Mouse (Mus musculus) layer of hippocampus, postnatal 10 days (tissue): ENCODE results near the gene Tbc1d20. TPM values are rescaled to one million over a fixed set of nuclear protein-coding genes. Genes with fewer than 3 reads are reported as not detected.

Experiments used
- DNase-seq, 2 experiments: peaks; one replicate each; pipeline ENCODE4 v3.0.0; 2021; ENCODE audit warnings: low spot score in 2 of 2
- total RNA-seq, 2 experiments: library from RNA; stranded (reverse); gene quantifications; 2 replicates each; pipeline ENCODE4 v1.2.3; 2021

Tbc1d20 gene
- total RNA-seq, 2 experiments from 2014 or later: 47.6 to 52.3 TPM

- no peak for DNase-seq
Observed at GRCm38 (mm10) chr2:152326157-152326556, 32.5 kb downstream of the Tbc1d20 start.

DNA sequence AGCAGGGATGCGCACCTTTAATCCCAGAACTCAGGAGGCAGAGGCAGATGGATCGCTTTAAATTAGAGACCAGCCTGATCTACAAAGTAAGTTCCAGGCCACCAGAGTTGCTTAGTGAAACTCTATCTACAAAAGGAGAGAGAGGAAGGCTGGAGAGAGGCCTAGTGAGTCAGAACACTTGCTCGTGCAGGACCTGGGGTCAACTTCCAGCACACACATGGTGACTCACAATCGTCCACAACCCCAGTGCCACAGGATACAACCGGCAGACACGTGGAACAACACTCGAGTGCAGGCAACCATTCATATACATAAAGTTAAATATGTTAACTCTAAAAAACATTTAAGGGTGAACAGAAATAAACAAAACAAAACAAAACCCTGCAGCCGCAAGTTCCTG lies 33.0 kb downstream of the Tbc1d20 start:
- DNase-seq: no peak

DNA sequence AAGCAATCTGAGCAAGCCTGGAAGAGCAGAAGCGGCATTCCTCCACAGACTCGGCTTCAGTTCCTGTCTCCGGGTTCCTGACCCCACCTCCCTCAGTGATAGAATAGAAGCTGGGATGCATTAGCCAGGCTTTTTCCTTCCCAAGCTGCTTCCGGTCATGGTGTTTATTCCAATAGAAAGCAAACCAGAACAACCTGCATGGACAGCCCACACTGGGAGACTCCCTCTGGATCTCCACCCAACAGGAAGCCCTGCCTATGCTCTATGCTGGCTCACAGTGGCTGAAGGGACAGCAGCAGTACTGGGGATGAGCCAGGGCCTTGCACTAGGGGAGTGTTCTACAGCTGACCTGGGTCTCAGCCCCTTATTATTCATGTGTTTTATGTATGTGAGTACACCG lies 34.4 kb downstream of the Tbc1d20 start:
- no peak for DNase-seq

DNA sequence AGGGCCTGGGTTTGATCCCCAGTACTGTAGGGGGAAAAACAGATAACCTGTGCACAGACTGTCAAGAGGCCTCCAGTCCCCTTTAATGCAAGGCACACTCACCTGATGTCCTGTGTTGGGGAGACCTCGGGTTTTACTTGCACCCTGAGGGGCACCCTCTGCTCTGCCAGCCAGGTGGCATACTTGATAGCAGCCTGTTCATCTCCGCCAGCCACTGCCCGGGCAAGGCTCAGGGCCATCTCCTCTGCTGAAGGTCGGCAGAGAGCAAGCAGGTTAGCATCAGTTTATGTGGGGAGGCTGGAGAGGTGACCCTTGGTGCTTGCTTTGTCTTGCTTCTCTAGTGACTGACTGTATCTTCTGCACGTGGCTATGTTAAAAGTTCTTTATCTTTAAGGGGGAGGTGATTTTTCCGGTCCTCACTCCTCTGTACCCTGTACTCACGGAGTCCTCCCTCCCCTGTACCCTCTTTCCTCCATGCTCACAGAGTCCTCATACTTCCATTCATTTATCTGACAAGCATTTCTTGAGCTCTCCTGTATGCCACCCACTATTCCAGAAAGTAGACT lies 37.3 kb downstream of the Tbc1d20 start:
- no peak for DNase-seq

GRCm38 (mm10) chr2:152332101-152332825 lies 38.6 kb downstream of the Tbc1d20 start, which contains the start of gene Rbck1:
TSS of gene Rbck1 (minus strand) at chr2:152332653.
- peak; percentile 86 to 87 for DNase-seq

- DNase-seq: no peak
Observed at GRCm38 (mm10) chr2:152333345-152334006, 39.8 kb downstream of the Tbc1d20 start.

GRCm38 (mm10) chr2:152335289-152335820 lies 41.7 kb downstream of the Tbc1d20 start:
- DNase-seq: no peak

DNA sequence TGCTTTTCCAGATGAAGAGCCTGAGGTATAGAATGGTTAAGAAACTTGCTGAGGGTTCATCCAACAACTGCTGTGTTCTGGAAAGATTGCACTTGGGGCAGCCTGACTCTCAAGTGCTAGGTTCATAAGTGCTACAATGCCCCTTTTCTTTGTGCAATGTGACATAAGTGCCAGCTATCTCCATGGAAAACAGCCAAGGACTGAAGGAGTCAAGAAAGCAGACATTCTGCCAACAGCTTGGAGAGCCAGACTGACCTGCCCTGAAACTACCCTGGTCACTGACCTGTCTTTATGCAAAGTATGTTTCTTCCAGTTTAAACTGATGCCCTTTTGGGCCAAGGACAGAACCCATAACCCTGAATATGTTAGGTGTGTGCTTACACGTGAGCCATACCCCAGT lies 43.2 kb downstream of the Tbc1d20 start:
- no peak for DNase-seq

DNA sequence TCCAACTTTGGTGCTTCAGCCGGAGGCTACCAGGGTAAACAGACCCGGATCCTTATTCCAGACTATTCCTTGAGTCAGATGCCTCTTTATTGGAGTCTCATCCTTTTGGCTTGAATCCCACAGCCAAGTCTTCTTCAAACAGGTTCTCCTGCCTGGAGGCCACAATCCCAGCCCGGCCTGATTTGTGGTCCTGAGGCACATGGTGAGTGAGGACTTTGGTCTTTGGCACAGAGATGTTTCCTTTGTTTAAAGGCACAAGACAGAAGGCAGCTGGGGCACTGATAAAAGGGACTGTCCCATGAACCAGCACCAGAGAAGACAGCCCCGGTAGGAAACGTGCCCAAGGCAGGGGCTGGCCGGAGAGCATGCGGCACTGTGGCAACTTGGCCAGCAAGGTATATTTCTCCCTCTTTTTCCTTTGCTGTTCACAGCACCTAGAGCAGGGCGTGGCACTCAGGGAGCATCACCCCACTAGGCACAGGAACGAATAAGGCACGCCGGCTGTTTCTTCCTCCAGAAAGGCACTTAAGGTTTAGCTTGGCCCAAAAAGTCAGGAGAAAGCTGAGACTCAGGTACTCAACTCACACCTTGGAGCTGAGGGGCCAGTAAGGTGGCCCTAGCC lies 44.1 kb downstream of the Tbc1d20 start:
- DNase-seq: no peak

GRCm38 (mm10) chr2:152338319-152338718 lies 44.7 kb downstream of the Tbc1d20 start:
- DNase-seq: no peak

- no peak for DNase-seq
Observed at GRCm38 (mm10) chr2:152339631-152340179, 46.1 kb downstream of the Tbc1d20 start.

DNA sequence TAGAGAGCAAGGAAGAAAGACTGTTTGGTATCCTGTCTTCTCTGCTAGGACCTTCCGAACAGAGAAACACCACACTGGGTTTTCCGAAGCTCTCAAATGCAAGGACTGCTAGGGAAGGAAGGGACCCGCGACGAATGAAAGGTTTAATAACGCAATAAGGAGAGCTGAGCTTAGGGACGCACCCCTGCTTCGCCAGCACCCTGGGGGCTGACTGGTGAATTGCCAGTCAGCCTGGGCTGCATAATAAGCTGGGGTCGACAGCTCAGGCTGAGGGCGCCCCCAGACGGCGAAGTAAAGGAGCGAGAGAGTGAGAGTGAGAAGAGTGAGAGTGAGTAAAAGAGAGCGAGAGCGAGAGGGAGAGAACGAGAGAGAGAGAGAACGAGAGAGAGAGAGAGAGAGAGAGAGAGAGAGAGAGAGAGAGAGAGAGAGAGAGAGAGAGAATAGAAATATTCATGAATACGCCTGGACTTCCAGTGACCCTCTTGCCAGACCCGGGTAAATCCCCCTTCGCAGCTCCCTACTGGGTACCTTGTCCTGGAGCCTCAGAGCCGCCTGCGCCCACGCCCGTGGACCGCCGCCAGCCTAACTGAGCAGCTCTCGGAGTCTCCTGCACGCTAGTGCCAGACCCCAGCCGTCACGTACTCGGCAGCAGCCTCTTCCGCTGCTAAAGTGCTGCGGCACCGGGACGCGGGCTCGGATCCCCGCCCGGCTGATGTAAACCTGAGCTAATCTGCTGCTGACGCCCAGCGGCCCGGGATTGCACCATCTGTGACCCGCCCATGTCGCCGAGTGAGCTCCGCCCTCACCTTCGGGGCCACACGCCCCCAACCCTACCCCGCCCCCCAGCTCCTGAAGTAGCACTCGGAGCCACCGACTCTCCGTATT lies 49.9 kb downstream of the Tbc1d20 start, which contains the start of gene Trib3:
TSS of gene Trib3 (minus strand) at position 704 of the 885 bp plus-strand sequence.
- peak; percentile 76 to 83 for DNase-seq

- DNase-seq: no peak
Observed at GRCm38 (mm10) chr2:152344361-152344760, 50.7 kb downstream of the Tbc1d20 start.

GRCm38 (mm10) chr2:152344909-152345308 lies 51.3 kb downstream of the Tbc1d20 start:
- no peak for DNase-seq

GRCm38 (mm10) chr2:152345393-152345792 lies 51.8 kb downstream of the Tbc1d20 start:
- no peak for DNase-seq

DNA sequence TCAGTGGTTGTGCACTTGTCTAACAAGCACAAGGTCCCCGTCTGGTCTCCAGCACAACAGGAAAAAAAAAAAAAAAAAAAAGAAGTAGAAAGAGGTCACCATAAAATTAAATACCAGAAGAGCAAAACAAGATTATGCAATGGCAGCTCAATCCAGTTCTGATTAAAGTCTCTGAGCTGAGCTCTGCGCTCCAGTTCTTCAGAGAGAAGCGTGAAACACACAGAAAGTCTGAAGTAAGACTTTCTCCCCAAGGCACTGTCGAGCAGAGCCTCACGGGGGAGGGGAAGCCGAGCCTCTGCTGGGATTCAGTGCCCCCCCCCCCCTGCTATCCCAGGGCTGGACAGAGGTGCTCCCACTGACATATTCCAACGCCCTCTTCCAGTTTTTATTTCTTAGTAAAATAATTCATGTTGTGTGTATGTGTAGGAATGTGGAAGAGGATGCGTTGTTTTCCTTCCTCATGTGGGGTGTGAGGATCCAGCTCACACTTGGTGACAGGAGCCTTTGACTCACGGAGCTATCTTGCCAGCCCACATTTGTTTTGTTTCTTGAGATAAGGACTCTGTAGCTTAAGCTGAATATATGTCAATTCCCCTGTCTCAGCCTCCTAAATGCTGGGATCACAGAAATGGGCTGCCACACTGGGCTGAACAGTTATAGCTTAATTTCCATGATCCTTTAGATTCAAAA lies 53.3 kb downstream of the Tbc1d20 start:
- DNase-seq: no peak

DNA sequence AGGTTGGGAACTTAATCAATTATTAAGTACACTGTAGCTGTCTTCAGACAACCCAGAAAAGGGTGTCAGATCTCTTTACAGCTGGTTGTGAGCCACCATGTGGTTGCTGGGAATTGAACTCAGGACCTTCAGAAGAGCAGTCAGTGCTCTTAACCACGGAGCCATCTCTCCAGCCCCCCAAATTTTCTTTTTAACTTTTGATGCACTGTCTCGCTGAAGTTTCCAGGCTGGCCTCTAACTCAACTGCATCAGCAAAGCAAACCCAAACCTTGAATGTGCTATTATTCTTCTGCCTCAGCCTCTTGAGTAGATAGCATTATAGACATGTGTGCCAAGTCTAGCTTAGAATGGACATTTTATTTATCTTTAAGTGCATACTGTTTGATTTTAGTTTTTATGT lies 54.1 kb downstream of the Tbc1d20 start:
- no peak for DNase-seq

DNA sequence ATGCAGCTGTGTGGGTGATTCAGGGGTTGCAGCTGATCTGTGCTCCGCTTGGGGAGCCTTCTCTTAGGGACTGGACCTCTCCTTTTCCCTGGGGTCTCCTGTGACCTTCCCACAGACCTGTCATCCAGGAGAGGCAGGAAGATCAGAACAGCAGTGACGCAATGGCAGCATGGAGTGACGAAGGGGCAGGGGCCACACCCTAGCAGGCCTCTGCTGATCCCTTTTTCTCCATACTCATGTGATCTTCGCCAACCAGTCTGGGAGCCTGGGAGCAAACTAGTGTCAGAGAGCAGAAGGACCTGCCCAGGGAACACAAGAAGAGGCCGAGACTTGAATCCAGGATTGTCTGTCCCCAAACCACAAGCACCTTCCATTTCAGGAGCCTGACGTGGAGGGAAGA lies 55.6 kb downstream of the Tbc1d20 start:
- no peak for DNase-seq

DNA sequence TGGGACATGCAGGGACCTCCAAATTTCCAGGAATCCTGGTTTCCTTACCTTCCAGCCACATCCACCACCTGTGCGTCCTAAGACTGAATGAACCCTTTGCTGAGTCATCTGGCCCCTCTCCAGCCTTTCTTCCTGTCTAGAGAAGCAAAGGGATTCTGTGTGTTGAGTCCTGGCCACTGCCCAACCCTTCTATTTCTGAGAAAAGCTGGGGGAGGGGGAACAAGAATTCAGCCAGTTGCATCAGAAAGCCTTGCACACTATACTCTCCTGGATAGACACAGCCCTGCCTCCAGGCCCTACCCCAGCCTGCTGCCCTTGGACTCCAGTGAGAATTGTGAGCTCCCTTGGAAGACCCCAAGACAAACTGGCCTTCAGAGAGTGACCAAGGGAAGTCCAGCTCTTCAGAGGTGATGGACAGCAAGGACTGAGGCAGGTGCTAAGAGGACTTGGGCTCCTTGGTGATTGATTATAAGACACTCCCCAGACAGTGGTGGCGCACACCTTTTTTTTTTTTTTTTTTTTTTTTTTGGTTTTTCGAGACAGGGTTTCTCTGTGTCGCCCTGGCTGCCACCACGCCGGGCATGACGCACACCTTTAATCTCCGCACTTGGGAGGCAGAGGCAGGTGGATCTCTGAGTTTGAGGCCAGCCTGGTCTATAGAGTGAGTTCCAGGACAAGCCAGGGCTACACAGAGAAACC lies 56.4 kb downstream of the Tbc1d20 start:
- no peak for DNase-seq
